Mouse (Mus musculus) midbrain, embryonic 14.5 days (tissue): ENCODE measurements at regions not wholly inside any gene's neighbourhood (a gene's known extent, or its start where the extent isn't known, plus 50 kb on each side); places are given as distances from the start of the nearest gene placed in this dataset.

ENCODE experiments used
- ATAC-seq: fragments of 200-750 bp; cut with Nextera tagmentation; 2 replicates; pipeline ENCODE4 v1.8.0; 2017; ENCODE audit warnings: moderate number of reproducible peaks, moderate library complexity; ENCODE audit not compliant: low FRiP score, low TSS enrichment
- DNase-seq: peaks from one replicate; pipeline ENCODE4 v3.0.0-alpha.2; 2015
- H3K27ac ChIP-seq: fragments of 300-500 bp; sonication (generic); replicated peaks from 2 replicates; pipeline ENCODE4 v1.5.1; 2014; ENCODE audit warnings: mild to moderate bottlenecking, low read depth, low read length, moderate library complexity
- H3K27me3 ChIP-seq: fragments of 300-500 bp; sonication (generic); 2 replicates; pipeline ENCODE4 v1.6.1; 2014; ENCODE audit warnings: low read length, control low read depth, mixed read lengths; ENCODE audit not compliant: control insufficient read depth, insufficient read depth
- H3K36me3 ChIP-seq: fragments of 300-500 bp; sonication (generic); 2 replicates; pipeline ENCODE4 v1.6.1; 2014; ENCODE audit warnings: low read length, control low read depth; ENCODE audit not compliant: control insufficient read depth, insufficient read depth
- H3K4me1 ChIP-seq: fragments of 300-500 bp; sonication (generic); 2 replicates; pipeline ENCODE4 v1.6.1; 2014; ENCODE audit warnings: mild to moderate bottlenecking, antibody characterized with exemption, low read length, control low read depth; ENCODE audit not compliant: control insufficient read depth, insufficient read depth
- H3K4me2 ChIP-seq: fragments of 300-500 bp; sonication (generic); 2 replicates; pipeline ENCODE4 v1.6.1; 2014; ENCODE audit warnings: mild to moderate bottlenecking, low read length, moderate library complexity
- H3K4me3 ChIP-seq: fragments of 300-500 bp; sonication (generic); replicated peaks from 2 replicates; pipeline ENCODE4 v1.5.1; 2014; ENCODE audit warnings: low read depth, low read length
- H3K9ac ChIP-seq: fragments of 300-500 bp; sonication (generic); replicated peaks from 2 replicates; pipeline ENCODE4 v1.6.1; 2014; ENCODE audit warnings: mild to moderate bottlenecking, low read length, moderate library complexity
- H3K9me3 ChIP-seq: fragments of 300-500 bp; sonication (generic); 2 replicates; pipeline ENCODE4 v1.6.1; 2016; ENCODE audit warnings: low read length, control low read depth, mixed read lengths; ENCODE audit not compliant: control insufficient read depth
- WGBS: fragments of 180-500 bp; shearing (Covaris S2); extraction: QIAGEN DNeasy Blood & Tissue Kit; methylation state at CpG from one replicate; pipeline ENCODE4 v1.1.7; 2014; 5-methylcytosine and 5-hydroxymethylcytosine counted together

GRCm38 (mm10) chr9:73173589-73174247 lies 60.5 kb downstream of the Rsl24d1 start:
- Histone ChIP-seq H3K27ac (no peak overlapping the region), H3K36me3 (no peaks in the 10 kb centered on the region), H3K9ac (no peak overlapping the region), H3K27me3 (no peaks in the 10 kb centered on the region), H3K4me1 (no peaks in the 10 kb centered on the region), H3K4me2 (no peak overlapping the region), H3K9me3 (no peaks in the 10 kb centered on the region), H3K4me3 (no peak overlapping the region)
- ATAC-seq (no peak), DNase-seq (peak; percentile 19)
- 87% methylated on average over 7 of the region's 7 CpGs for WGBS

- no peaks in the 10 kb centered on the region for H3K4me1 ChIP-seq
- H3K9ac ChIP-seq: no peak overlapping the region
- no peak for DNase-seq
- no peak overlapping the region for H3K27ac ChIP-seq
- H3K27me3 ChIP-seq: no peaks in the 10 kb centered on the region
- H3K4me2 ChIP-seq: no peak overlapping the region
- H3K36me3 ChIP-seq: no peaks in the 10 kb centered on the region
- no peak overlapping the region for H3K4me3 ChIP-seq
- H3K9me3 ChIP-seq: no peaks in the 10 kb centered on the region
- no peak for ATAC-seq
Measured at GRCm38 (mm10) chr9:73176645-73177044, 63.4 kb downstream of the Rsl24d1 start.

- DNase-seq: no peak
- Histone ChIP-seq H3K4me1 (no peaks in the 10 kb centered on the region), H3K4me3 (no peak overlapping the region), H3K9me3 (no peaks in the 10 kb centered on the region), H3K4me2 (no peak overlapping the region), H3K36me3 (no peaks in the 10 kb centered on the region), H3K27ac (no peak overlapping the region), H3K27me3 (no peaks in the 10 kb centered on the region), H3K9ac (no peak overlapping the region)
- WGBS: 74% methylated on average over 5 of the region's 5 CpGs
- no peak for ATAC-seq
Measured at GRCm38 (mm10) chr9:73183356-73183755, 70.1 kb downstream of the Rsl24d1 start.

GRCm38 (mm10) chr9:73184908-73185307 lies 71.7 kb downstream of the Rsl24d1 start:
- Histone ChIP-seq H3K27me3 (no peaks in the 10 kb centered on the region), H3K4me2 (no peak overlapping the region), H3K36me3 (no peaks in the 10 kb centered on the region), H3K27ac (no peak overlapping the region), H3K4me3 (no peak overlapping the region), H3K9me3 (no peaks in the 10 kb centered on the region), H3K9ac (no peak overlapping the region), H3K4me1 (no peaks in the 10 kb centered on the region)
- no peak for ATAC-seq
- 34% methylated on average over 3 of the region's 3 CpGs for WGBS
- DNase-seq: no peak

- DNase-seq (peak; percentile 47), ATAC-seq (no peak)
- no peak overlapping the region for H3K4me2 ChIP-seq
- no peak overlapping the region for H3K4me3 ChIP-seq
- H3K36me3 ChIP-seq: no peaks in the 10 kb centered on the region
- 20% methylated on average over 11 of the region's 11 CpGs for WGBS
- H3K27ac ChIP-seq: no peak overlapping the region
- no peak overlapping the region for H3K9ac ChIP-seq
- no peaks in the 10 kb centered on the region for H3K9me3 ChIP-seq
- H3K4me1 ChIP-seq: peaks cover 4% of the 10 kb centered on the region; the same call in 1 of the 2 replicates
- H3K27me3 ChIP-seq: no peaks in the 10 kb centered on the region
Measured at GRCm38 (mm10) chr9:73192271-73192785, 79.1 kb downstream of the Rsl24d1 start.

- no peaks in the 10 kb centered on the region for H3K9me3 ChIP-seq
- no peaks in the 10 kb centered on the region for H3K4me1 ChIP-seq
- H3K4me2 ChIP-seq: no peak overlapping the region
- no peak overlapping the region for H3K9ac ChIP-seq
- ATAC-seq (no peak), DNase-seq (peak; percentile 24)
- no peaks in the 10 kb centered on the region for H3K27me3 ChIP-seq
- no peaks in the 10 kb centered on the region for H3K36me3 ChIP-seq
- no peak overlapping the region for H3K4me3 ChIP-seq
- 90% methylated on average over 10 of the region's 10 CpGs for WGBS
- no peak overlapping the region for H3K27ac ChIP-seq
Measured at GRCm38 (mm10) chr9:73198261-73199085, 85.2 kb downstream of the Rsl24d1 start.

GRCm38 (mm10) chr9:73223111-73223510 lies 109.9 kb downstream of the Rsl24d1 start:
- Histone ChIP-seq H3K9ac (no peak overlapping the region), H3K4me3 (no peak overlapping the region), H3K4me2 (no peak overlapping the region), H3K9me3 (no peaks in the 10 kb centered on the region), H3K36me3 (no peaks in the 10 kb centered on the region), H3K27me3 (no peaks in the 10 kb centered on the region), H3K4me1 (no peaks in the 10 kb centered on the region), H3K27ac (no peak overlapping the region)
- no peak for ATAC-seq
- 69% methylated on average over 6 of the region's 6 CpGs for WGBS
- DNase-seq: no peak

GRCm38 (mm10) chr9:73240188-73240587 lies 127.0 kb downstream of the Rsl24d1 start:
- Histone ChIP-seq H3K36me3 (no peaks in the 10 kb centered on the region), H3K9me3 (no peaks in the 10 kb centered on the region), H3K9ac (no peak overlapping the region), H3K4me2 (no peak overlapping the region), H3K4me1 (no peaks in the 10 kb centered on the region), H3K27ac (no peak overlapping the region), H3K4me3 (no peak overlapping the region), H3K27me3 (no peaks in the 10 kb centered on the region)
- 82% methylated on average over 5 of the region's 5 CpGs for WGBS
- DNase-seq (no peak), ATAC-seq (no peak)
